Mouse (Mus musculus) forebrain, embryonic 10.5 days (tissue): ENCODE results near the gene Lasp1. TPM values are rescaled to one million over a fixed set of nuclear protein-coding genes. Genes with fewer than 3 reads are reported as not detected.
"Not testable (repeated sequence)": the region's sequence is repeated elsewhere in the genome, so short reads cannot be mapped to it uniquely, and the experiment has no call there.

Experiments used
- DNase-seq: peaks from one replicate; pipeline ENCODE4 v3.0.0-alpha.2; 2017; ENCODE audit warnings: low spot score; ENCODE audit errors: extremely low spot score
- H3K27ac ChIP-seq: fragments of 300-500 bp; sonication (generic); 2 replicates; pipeline ENCODE4 v1.5.1; 2016; ENCODE audit warnings: mild to moderate bottlenecking
- H3K27me3 ChIP-seq: fragments of 300-500 bp; sonication (generic); 2 replicates; pipeline ENCODE4 v1.6.1; 2016; ENCODE audit warnings: mild to moderate bottlenecking; ENCODE audit not compliant: poor library complexity, severe bottlenecking
- H3K36me3 ChIP-seq: fragments of 300-500 bp; sonication (generic); replicated peaks from 2 replicates; pipeline ENCODE4 v1.6.1; 2016; ENCODE audit warnings: mild to moderate bottlenecking, moderate library complexity
- H3K4me1 ChIP-seq: fragments of 300-500 bp; sonication (generic); 2 replicates; pipeline ENCODE4 v1.6.1; 2016
- H3K4me3 ChIP-seq: fragments of 300-500 bp; sonication (generic); 2 replicates; pipeline ENCODE4 v1.5.1; 2016; ENCODE audit warnings: mild to moderate bottlenecking, moderate library complexity
- H3K9me3 ChIP-seq: fragments of 300-500 bp; sonication (generic); 2 replicates; pipeline ENCODE4 v1.6.1; 2016; ENCODE audit warnings: mild to moderate bottlenecking, moderate library complexity
- WGBS: fragments of 180-500 bp; shearing (Covaris S2); methylation state at CpG from one replicate; pipeline ENCODE4 v1.1.7; 2016; 5-methylcytosine and 5-hydroxymethylcytosine counted together
- polyA plus RNA-seq: library from polyadenylated mRNA; unstranded; fragments of >200 nt; fragmentation: Nextera tagmentation; extraction: Ambion mirVana; gene quantifications from 2 replicates; pipeline ENCODE4 v1.2.1, GENCODE M21; 2016

Lasp1 gene
- polyA plus RNA-seq, 1 experiment from 2014 or later = 85.5 TPM

DNA sequence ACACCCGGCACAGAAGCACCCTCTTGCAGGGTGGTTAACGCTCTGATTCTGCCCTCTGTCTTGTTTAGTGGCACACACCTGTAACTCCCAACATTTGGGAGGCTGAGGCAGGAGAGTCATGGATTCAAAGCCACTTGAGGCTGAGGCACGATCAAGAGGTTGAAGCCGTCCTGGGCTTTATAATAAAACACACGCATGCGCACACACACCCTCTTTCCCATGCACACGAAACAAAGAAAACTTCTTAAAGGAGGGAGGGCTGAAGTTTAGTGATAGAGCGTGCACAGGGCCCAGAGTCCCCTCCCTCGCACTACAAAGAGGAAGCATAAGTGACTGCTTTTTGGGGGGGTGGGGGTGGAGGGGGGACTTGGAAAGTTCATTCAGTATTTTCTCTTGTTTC lies 27.2 kb downstream of the Lasp1 start:
- Histone ChIP-seq H3K27ac (peak overlapping the region; percentile 35; the same call in 1 of the 2 replicates), H3K36me3 (peaks cover 89% of the 10 kb centered on the region)
- WGBS = 93% methylated on average over 9 of the region's 9 CpGs

DNA sequence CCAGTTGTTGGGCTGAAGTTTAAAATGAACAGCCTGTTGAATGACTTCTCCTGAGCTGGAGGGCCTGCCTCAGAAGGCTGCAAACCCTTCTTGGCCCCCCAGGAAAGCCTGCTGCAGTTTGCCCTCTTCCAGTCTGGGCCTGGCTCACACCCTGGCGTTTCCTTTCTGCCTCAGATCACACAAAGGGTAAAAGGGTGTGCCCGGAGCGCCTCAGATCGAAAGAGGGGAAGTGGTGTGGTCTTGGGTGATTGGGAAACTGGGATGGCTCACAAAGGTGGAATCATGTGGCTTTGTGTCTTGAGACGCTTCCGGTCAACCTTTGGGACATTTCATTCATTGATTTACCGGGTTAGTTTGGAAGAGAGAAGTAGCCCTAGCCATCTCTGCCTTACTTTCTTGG lies 27.6 kb downstream of the Lasp1 start:
- Histone ChIP-seq H3K36me3 (peaks cover 88% of the 10 kb centered on the region), H3K9me3 (no peaks in the 10 kb centered on the region), H3K27me3 (no peaks in the 10 kb centered on the region), H3K4me1 (peaks cover 18% of the 10 kb centered on the region), H3K4me3 (no peak overlapping the region), H3K27ac (peak overlapping the region; percentile 35; the same call in 1 of the 2 replicates)
- DNase-seq = no peak
- WGBS = 80% methylated on average over 7 of the region's 7 CpGs

More for the DNA sequence above, 27.2 kb downstream of the Lasp1 start:
- no peak for DNase-seq
- peaks cover 22% of the 10 kb centered on the region for H3K4me1 ChIP-seq
- no peaks in the 10 kb centered on the region for H3K27me3 ChIP-seq
- no peaks in the 10 kb centered on the region for H3K9me3 ChIP-seq
- no peak overlapping the region for H3K4me3 ChIP-seq

DNA sequence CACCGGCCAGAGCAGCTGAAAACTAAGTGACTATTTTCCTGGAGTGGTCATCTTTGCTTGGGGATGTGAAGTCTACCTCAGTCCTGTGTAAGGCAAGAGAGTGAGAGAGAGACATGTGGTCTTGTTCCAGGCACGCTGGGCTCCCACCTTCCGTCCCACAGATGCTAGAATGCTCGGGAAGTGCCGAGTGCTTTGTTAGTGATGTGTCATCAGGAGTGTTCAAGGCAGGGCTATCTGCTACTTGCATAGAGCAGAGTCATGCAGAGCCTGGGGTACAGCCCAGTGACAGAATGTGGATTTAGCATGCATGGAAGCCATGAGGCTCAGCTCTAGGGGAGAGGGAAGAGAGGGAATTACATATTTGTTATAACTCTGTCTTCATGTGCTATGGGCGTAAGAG lies 28.9 kb downstream of the Lasp1 start:
- Histone ChIP-seq H3K27ac (no peak overlapping the region), H3K4me3 (no peak overlapping the region), H3K4me1 (peaks cover 13% of the 10 kb centered on the region), H3K27me3 (no peaks in the 10 kb centered on the region), H3K36me3 (peaks cover 92% of the 10 kb centered on the region), H3K9me3 (no peaks in the 10 kb centered on the region)
- 90% methylated on average over 6 of the region's 6 CpGs for WGBS
- DNase-seq = no peak

DNA sequence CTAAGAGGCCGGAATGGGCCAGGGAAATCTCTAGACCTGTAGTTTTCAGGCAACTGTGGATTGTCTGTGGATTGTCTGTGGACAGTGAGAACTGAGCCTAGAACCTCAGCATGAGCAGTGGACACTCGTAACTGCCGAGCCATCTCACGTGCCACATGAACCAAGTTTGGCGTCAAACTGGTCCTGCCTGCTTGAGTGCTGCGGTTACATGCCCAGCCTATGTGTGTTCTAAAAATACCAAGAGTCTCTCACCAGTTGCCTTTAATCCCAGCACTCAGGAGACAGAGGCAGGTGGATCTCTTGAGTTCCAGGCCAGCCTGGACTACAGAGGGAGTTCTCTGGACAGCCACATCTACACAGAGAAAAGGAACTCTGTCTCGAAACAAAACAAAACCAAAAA lies 30.6 kb downstream of the Lasp1 start:
- no peak overlapping the region for H3K27ac ChIP-seq
- H3K36me3 ChIP-seq = peaks cover 94% of the 10 kb centered on the region
- no peak overlapping the region for H3K4me3 ChIP-seq
- H3K9me3 ChIP-seq = no peaks in the 10 kb centered on the region
- no peak for DNase-seq
- H3K27me3 ChIP-seq = no peaks in the 10 kb centered on the region
- H3K4me1 ChIP-seq = 0 out of 2 replicates have a peak, but pooled peaks cover 6% of the 10 kb centered on the region
- WGBS = 94% methylated on average over 7 of the region's 7 CpGs

DNA sequence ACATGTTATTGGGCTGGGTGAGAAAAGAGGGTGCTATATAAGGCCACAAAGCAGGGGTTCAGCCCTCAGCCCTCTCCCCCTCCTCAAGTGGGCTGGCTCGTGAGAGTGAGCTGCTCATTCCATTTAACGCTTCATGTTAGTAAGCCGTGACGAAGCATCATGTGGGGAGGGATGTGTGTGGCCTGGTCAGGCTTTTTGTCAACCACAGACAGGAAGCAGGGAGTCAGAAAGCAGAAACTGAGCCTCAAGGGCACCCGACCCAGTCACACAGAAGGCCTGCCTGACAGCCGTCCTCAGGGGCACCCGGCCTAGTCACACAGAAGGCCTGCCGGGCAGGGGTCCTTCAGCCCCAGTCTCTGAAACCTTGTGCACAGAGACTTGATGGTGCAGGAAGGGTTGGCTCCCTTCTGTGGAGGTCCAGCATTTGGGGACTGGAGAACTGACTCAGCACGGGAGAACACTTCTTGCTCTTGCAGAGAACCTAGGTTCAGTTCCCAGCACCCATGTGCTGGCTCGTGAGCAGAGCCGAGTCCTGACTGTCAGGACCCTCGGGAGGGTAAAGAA lies 31.2 kb downstream of the Lasp1 start:
- H3K36me3 ChIP-seq = peaks cover 94% of the 10 kb centered on the region
- DNase-seq = no peak
- 91% methylated on average over 12 of the region's 12 CpGs for WGBS

DNA sequence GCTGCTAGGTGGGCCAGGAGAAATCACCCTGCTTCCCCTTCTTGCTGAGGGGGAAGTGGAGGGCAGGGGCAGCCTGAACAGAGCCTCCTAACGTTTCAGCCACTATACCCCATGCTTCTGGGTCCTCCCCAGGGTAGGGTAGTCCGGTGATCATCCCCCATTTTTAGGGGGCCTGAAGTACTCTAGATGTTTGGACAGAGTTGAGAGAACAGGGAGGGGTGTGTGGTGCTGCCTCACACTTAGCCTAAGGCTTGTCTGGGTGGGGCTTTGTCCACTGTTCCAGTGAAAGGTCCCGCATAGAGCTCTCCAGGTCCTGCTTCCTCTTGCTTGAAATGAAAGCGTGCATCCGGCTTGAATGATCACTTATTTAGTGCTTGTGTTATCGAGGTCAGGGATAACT lies 31.7 kb downstream of the Lasp1 start:
- DNase-seq = no peak
- Histone ChIP-seq H3K9me3 (no peaks in the 10 kb centered on the region), H3K4me1 (0 out of 2 replicates have a peak, but pooled peaks cover 3% of the 10 kb centered on the region), H3K27ac (no peak overlapping the region), H3K27me3 (no peaks in the 10 kb centered on the region), H3K36me3 (peaks cover 93% of the 10 kb centered on the region), H3K4me3 (no peak overlapping the region)
- WGBS = 86% methylated on average over 6 of the region's 6 CpGs

More for the DNA sequence above, 31.2 kb downstream of the Lasp1 start:
- Histone ChIP-seq H3K27me3 (no peaks in the 10 kb centered on the region), H3K9me3 (no peaks in the 10 kb centered on the region), H3K27ac (no peak overlapping the region), H3K4me3 (no peak overlapping the region), H3K4me1 (0 out of 2 replicates have a peak, but pooled peaks cover 3% of the 10 kb centered on the region)

DNA sequence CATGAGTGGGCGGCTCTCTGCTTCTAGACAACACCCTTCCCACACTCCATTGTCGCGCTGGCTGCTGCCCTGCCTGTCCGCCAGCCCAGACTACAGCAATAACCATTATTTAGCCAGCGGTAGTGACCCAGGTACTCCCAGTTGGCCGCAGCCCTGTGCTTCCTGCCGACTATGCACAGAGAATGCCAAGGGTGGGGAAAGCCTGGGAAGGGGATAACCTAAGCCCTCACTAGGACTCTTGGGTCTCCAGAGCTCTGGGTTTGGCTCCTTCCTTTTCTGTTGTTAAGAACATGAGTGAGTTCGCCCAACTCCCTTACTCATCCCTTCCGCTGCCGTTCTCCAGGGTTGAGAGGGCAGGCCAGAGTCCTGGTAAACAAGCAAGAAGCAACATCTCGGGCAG lies 33.2 kb downstream of the Lasp1 start:
- WGBS = 86% methylated on average over 11 of the region's 11 CpGs
- Histone ChIP-seq H3K4me3 (no peak overlapping the region), H3K36me3 (peaks cover 93% of the 10 kb centered on the region), H3K27me3 (no peaks in the 10 kb centered on the region), H3K4me1 (no peaks in the 10 kb centered on the region), H3K27ac (no peak overlapping the region; the same call in 1 of the 2 replicates), H3K9me3 (no peaks in the 10 kb centered on the region)
- no peak for DNase-seq

DNA sequence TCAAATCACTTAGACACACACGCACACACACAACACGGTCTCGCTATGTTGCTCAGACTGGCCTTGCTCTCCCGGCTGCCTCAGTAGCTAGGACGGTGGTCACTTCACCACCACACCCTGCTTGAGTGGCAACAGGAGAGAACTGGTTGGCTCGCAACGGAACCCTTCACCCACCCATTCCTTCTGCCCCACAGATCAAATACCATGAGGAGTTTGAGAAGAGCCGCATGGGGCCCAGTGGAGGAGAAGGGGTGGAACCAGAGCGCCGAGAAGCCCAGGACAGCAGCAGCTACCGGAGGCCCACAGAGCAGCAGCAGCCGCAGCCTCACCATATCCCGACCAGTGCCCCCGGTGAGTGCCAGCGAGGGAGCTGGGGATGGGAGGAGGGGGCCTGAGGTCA lies 34.6 kb downstream of the Lasp1 start:
- no peak for DNase-seq
- Histone ChIP-seq H3K27me3 (no peaks in the 10 kb centered on the region), H3K27ac (no peak overlapping the region), H3K9me3 (no peaks in the 10 kb centered on the region), H3K36me3 (peaks cover 93% of the 10 kb centered on the region), H3K4me3 (no peak overlapping the region), H3K4me1 (no peaks in the 10 kb centered on the region)
- 78% methylated on average over 15 of the region's 15 CpGs for WGBS

DNA sequence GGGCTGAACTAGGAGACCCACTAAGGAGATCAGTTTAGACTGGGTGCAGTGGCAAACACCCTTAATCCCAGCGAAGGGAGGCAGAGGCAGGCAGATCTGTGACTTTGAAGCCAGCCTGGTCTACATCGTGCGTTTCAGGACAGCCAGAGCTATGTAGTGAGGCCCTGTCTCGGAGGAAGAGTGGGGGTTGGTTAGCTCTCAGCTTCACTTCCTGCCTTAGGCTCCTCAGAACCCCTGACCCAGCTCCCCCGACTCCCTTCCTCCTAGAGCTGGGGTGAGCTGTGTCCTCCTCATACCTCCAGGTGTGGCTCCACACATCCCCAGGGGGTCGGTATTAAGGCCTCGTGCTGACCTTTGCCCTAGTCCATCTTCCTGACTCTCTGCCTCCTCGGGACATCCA lies 37.7 kb downstream of the Lasp1 start:
- Histone ChIP-seq H3K36me3 (peaks cover 69% of the 10 kb centered on the region), H3K9me3 (no peaks in the 10 kb centered on the region), H3K4me1 (peaks cover 21% of the 10 kb centered on the region), H3K27me3 (no peaks in the 10 kb centered on the region), H3K4me3 (no peak overlapping the region), H3K27ac (no peak overlapping the region)
- 57% methylated on average over 8 of the region's 8 CpGs for WGBS
- no peak for DNase-seq

DNA sequence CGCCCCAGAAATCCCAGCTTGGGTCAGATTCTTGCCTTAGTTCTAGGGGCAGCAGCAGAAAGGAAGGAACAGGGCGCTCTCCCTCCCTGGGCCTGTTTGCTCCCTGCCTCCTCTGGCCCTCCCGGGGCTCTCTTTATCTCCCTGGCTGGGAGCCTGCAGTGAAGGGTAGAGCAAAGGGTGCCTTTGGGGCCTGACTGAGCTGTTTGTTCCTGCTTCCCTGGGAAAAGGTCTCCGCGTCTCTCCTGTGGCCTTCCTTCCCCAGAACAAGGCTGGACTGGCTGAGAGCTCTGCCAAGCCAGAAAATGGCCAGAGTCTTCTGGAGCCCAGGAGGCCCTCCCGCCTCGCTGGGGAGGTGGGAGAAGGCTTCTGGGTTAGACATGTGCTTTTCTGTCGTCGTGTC lies 38.3 kb downstream of the Lasp1 start:
- 75% methylated on average over 9 of the region's 9 CpGs for WGBS
- H3K27me3 ChIP-seq, H3K9me3 ChIP-seq, H3K4me3 ChIP-seq, DNase-seq, H3K27ac ChIP-seq: not testable (repeated sequence)
- peaks cover 26% of the 10 kb centered on the region for H3K4me1 ChIP-seq
- peaks cover 64% of the 10 kb centered on the region for H3K36me3 ChIP-seq

DNA sequence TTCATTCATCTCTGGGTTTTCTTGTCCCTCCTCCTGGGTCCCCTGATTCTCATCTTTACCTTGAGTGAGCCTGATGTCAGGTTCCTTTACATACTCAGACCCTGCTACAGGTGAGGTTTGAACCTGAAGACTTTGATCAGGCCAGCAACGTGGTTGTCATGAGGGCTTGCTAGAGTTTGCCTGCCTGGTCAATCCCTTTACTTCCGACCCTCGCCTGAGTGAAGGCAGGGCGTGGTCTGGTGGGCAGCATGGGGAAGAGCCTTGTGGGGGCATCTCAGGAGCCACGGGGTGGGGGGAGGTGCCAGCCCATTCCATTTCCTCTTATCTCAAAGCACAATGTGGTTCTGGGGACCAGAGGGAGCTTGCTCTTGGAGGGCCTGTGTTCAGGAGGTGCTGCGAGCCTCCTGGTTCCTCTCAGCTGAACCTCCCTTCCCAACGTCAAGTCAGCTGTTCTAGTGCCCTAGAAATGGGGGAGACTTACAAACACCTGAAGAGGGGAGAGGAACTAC lies 38.9 kb downstream of the Lasp1 start:
- H3K27ac ChIP-seq = no peak overlapping the region
- no peaks in the 10 kb centered on the region for H3K9me3 ChIP-seq
- no peak overlapping the region for H3K4me3 ChIP-seq
- no peaks in the 10 kb centered on the region for H3K27me3 ChIP-seq
- DNase-seq = no peak
- peaks cover 58% of the 10 kb centered on the region for H3K36me3 ChIP-seq
- peaks cover 31% of the 10 kb centered on the region for H3K4me1 ChIP-seq
- WGBS = 85% methylated on average over 7 of the region's 7 CpGs

DNA sequence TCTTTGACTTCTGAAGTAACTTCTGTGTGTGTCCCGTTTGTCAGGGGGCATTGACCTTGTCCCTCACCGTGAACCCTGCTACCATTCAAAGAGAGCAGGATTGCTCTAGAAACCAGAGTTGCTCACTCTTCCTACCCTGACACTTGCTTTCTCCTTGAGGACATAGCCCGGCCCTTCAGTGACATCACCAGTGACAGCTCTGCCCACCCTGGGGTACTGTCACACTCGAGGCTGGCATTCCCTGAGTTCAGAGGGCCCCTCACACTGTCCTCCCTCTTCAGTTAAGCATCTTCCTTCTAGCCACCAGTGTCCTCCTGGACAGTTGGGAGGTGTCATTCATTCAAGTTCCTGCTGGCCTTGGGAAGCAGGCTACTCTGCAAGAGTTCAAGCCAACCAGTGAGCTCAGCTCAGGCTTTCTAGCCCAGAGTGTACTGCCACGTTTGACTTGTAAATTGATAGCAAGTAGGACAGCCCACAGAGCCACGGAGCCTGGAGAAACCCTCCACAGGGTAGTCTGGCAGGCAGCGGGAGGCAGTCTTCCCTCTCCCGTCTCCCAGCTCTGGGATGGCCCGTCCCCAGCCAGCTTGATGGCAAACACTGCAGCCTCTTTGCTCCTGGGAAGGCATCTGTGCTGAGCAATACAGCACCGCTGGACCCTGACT lies 40.1 kb downstream of the Lasp1 start:
- 45% methylated on average over 10 of the region's 10 CpGs for WGBS
- DNase-seq = no peak

DNA sequence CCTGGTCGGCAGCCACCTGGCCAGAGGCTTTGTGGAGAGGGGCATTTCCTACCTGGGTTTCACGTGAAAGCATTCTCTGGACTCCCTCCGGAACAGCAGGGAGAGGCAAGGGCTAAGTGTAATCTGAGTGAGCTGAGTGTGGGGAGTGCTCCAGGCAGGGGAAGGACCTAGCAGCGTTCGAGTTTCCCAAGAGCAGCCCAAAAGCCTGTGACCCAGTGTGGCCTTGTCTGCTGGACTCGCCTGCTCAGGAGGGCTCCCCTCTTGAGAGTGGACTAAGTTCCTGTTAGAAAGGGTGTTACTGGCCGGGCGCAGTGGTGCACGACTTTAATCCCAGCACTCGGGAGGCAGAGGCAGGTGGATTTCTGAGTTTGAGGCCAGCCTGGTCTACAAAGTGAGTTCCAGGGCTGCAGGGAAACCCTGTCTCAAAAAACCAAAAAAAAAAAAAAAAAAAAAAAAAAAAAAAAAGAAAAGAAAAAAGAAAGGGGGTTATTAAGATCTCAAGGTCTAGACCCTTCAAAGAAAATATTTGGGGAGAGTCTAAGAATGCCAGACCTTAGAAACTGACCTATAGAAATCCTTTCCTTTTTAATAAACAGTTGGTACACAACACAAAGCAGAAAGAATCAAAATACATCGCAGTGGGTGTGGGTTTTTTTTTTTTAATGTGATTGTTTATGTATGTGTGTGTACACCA lies 40.8 kb downstream of the Lasp1 start:
- Histone ChIP-seq H3K9me3 (no peaks in the 10 kb centered on the region), H3K4me3 (no peak overlapping the region), H3K27ac (peak overlapping the region; percentile 4; the same call in 1 of the 2 replicates)

More for the DNA sequence above, 40.1 kb downstream of the Lasp1 start:
- peaks cover 31% of the 10 kb centered on the region for H3K4me1 ChIP-seq
- H3K9me3 ChIP-seq = no peaks in the 10 kb centered on the region
- no peaks in the 10 kb centered on the region for H3K27me3 ChIP-seq
- peak overlapping the region; percentile 4; the same call in 1 of the 2 replicates for H3K27ac ChIP-seq
- peaks cover 49% of the 10 kb centered on the region for H3K36me3 ChIP-seq
- H3K4me3 ChIP-seq = no peak overlapping the region

More for the DNA sequence above, 40.8 kb downstream of the Lasp1 start:
- peaks cover 31% of the 10 kb centered on the region for H3K4me1 ChIP-seq
- H3K36me3 ChIP-seq = peaks cover 43% of the 10 kb centered on the region
- no peaks in the 10 kb centered on the region for H3K27me3 ChIP-seq
- WGBS = 61% methylated on average over 11 of the region's 11 CpGs
- DNase-seq = no peak
